Mouse (Mus musculus) thymus, postnatal 4 days (tissue): ENCODE measurements at regions not wholly inside any gene's neighbourhood (a gene's known extent, or its start where the extent isn't known, plus 50 kb on each side); places are given as distances from the start of the nearest gene placed in this dataset.

Experiments
- DNase-seq: peaks from one replicate; pipeline ENCODE4 v3.0.0; 2021

GRCm38 (mm10) chr11:18011101-18011733 lies 57.5 kb upstream of the Etaa1 start:
- no peak for DNase-seq

GRCm38 (mm10) chr11:18008140-18008539 lies 54.5 kb upstream of the Etaa1 start:
- DNase-seq: no peak
